Mouse (Mus musculus): ENCODE results near the gene Ccdc177.

- TF ChIP-seq POLR2A (IDR thresholded peaks at IDR 0.05; ENCODE audit: borderline replicate concordance, control insufficient read depth, low read depth, low read length) = no peak
- no peak for TF ChIP-seq CTCF (IDR thresholded peaks at IDR 0.05; ENCODE audit: control insufficient read depth, insufficient read depth, low read length)
These were observed 34.0 kb upstream of the Ccdc177 start for GRCm38 (mm10) chr12:80794522-80794921.
